In genomic region chr15:57639115-57639514, GRCm38 (mm10) we compare ENCODE assay signal across 11 mouse cellular contexts.
DNase-seq lines count a peak whose midpoint lies in the region; ATAC-seq lines count a peak whose summit lies in the region.
"Had no signal": no experiment of that assay in that cellular context is flagged by ENCODE, and none has a peak within 500 bp of the region (broad histone marks: within the 10 kb centered on the region; RNA-seq: fewer than 3 reads in every experiment).

No protein-coding gene starts in this region.

- no peak for ATAC-seq in granulocyte monocyte progenitor cell, adult 5-6 weeks (replicated peaks; ENCODE audit: poor library complexity, severe bottlenecking)
- ATAC-seq: forebrain, embryonic 16.5 days; liver, postnatal 0 days had no signal

- peak; percentile 11 to 42 for DNase-seq in frontal cortex, adult 2 months (ENCODE audit: extremely low spot score in 1 of 2, low spot score in 1 of 2)
- DNase-seq in frontal cortex, postnatal 25 days (ENCODE audit: low spot score in 2 of 2): no peak
- peak; percentile 8 for DNase-seq in retina, embryonic 14.5 days (ENCODE audit: low spot score)
- no peak for DNase-seq in retina, postnatal 1 day
- DNase-seq in cerebellum, postnatal 14 days: peak; percentile 48 to 73
- no peak for DNase-seq in liver
- DNase-seq: gastrocnemius, postnatal 36 days; liver, postnatal 0 days; lung, postnatal 36 days had no signal

Comparison
In these comparisons a context has a peak if more than half of its experiments do, and no peak if none do; other contexts are left out.
1. DNase-seq: peak in frontal cortex, adult 2 months (2 of 2), retina, embryonic 14.5 days (single experiment) and cerebellum, postnatal 14 days (2 of 2); none in frontal cortex, postnatal 25 days (0 of 2), retina, postnatal 1 day (single experiment) and liver (single experiment).